Mouse (Mus musculus): Measurements from ENCODE around the gene Nme1. TPM values are rescaled to one million over a fixed set of nuclear protein-coding genes. Genes with fewer than 3 reads are reported as not detected.
"Not testable (repeated sequence)": the region's sequence is repeated elsewhere in the genome, so short reads cannot be mapped to it uniquely, and the experiment has no call there.

Nme1 gene
- total and polyA plus RNA-seq, 2 experiments from 2014 or later: 46.2 to 383 TPM

GRCm38 (mm10) chr11:93929106-93929505 is 39.2 kb downstream of the Nme1 start:
- Histone ChIP-seq H3K27ac (ENCODE audit: low read depth, low read length) (no peak overlapping the region), H3K4me3 (ENCODE audit: low read depth, low read length) (no peak overlapping the region), H3K9ac (replicated peaks; ENCODE audit: low read length, poor library complexity, severe bottlenecking) (no peak overlapping the region), H3K9me3 (ENCODE audit: low read length) (no peaks in the 10 kb centered on the region), H3K27me3 (ENCODE audit: insufficient read depth, low read length) (no peaks in the 10 kb centered on the region), H3K4me1 (ENCODE audit: insufficient read depth, low read length) (no peaks in the 10 kb centered on the region), H3K4me2 (ENCODE audit: low read depth, low read length, poor library complexity, severe bottlenecking) (no peak overlapping the region), H3K36me3 (ENCODE audit: insufficient read depth, low read length) (peaks cover 18% of the 10 kb centered on the region; the same call in 1 of the 2 replicates)
- ATAC-seq (ENCODE audit: low FRiP score): no peak
- DNase-seq (ENCODE audit: low spot score): no peak
- TF ChIP-seq CTCF (IDR thresholded peaks at IDR 0.05): peak; percentile 49

DNA sequence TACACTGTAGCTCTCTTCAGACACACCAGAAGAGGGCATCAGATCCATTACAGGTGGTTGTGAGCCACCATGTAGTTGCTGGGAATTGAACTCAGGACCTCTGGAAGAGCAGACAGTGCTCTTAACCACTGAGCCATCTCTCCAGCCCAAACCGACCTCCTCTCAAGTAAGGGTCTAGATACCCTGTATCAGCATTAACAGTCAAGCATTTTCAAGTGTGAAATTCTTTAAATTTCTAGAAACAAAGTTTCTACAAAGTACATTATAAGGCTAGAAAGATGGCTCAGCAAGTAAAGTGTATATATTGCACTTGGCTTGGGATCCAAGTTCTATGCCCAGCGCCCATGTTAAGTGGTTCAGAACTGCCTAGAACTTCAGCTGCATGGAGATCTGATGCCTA is 53.3 kb downstream of the Nme1 start:
- H3K4me2 ChIP-seq (ENCODE audit: low read depth, low read length, poor library complexity, severe bottlenecking); H3K4me3 ChIP-seq (ENCODE audit: low read depth, low read length); H3K27ac ChIP-seq (ENCODE audit: low read depth, low read length); ATAC-seq (ENCODE audit: low FRiP score); DNase-seq (ENCODE audit: low spot score); H3K4me1 ChIP-seq (ENCODE audit: insufficient read depth, low read length); H3K9ac ChIP-seq (replicated peaks; ENCODE audit: low read length, poor library complexity, severe bottlenecking); H3K27me3 ChIP-seq (ENCODE audit: insufficient read depth, low read length); H3K9me3 ChIP-seq (ENCODE audit: low read length): not testable (repeated sequence)
- peaks cover 33% of the 10 kb centered on the region for H3K36me3 ChIP-seq (ENCODE audit: insufficient read depth, low read length)
- 98% methylated on average over 2 of the region's 2 CpGs for WGBS

DNA sequence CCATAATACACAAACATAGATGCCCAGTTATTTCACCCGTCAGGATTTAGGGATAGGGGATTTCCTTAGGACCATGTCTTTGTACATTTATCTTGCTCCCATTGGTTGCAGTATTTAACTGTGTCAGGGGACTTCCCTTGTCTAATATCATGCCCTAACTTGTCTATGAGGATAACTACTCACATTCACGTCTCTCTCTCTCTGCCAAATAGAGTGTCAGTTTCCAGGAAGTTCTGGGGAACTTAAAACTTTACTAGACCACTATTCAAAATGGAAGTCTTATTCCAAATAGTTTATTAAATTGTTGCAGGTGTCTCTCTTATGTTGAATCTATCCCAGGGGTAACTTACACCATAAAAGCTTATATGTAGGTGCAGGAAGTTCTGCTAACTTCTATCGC is 56.7 kb downstream of the Nme1 start:
- H3K4me2 ChIP-seq (ENCODE audit: low read depth, low read length, poor library complexity, severe bottlenecking): no peak overlapping the region
- ATAC-seq (ENCODE audit: low FRiP score): no peak
- 93% methylated on average over 3 of the region's 3 CpGs for WGBS
- no peak overlapping the region for H3K9ac ChIP-seq (replicated peaks; ENCODE audit: low read length, poor library complexity, severe bottlenecking)
- H3K27ac ChIP-seq (ENCODE audit: low read depth, low read length): no peak overlapping the region
- H3K4me1 ChIP-seq (ENCODE audit: insufficient read depth, low read length): no peaks in the 10 kb centered on the region
- H3K4me3 ChIP-seq (ENCODE audit: low read depth, low read length): no peak overlapping the region
- H3K9me3 ChIP-seq (ENCODE audit: low read length): no peaks in the 10 kb centered on the region
- no peak for DNase-seq (ENCODE audit: low spot score)
- no peak for TF ChIP-seq CTCF (IDR thresholded peaks at IDR 0.05)
- H3K27me3 ChIP-seq (ENCODE audit: insufficient read depth, low read length): no peaks in the 10 kb centered on the region
- H3K36me3 ChIP-seq (ENCODE audit: insufficient read depth, low read length): peaks cover 23% of the 10 kb centered on the region

DNA sequence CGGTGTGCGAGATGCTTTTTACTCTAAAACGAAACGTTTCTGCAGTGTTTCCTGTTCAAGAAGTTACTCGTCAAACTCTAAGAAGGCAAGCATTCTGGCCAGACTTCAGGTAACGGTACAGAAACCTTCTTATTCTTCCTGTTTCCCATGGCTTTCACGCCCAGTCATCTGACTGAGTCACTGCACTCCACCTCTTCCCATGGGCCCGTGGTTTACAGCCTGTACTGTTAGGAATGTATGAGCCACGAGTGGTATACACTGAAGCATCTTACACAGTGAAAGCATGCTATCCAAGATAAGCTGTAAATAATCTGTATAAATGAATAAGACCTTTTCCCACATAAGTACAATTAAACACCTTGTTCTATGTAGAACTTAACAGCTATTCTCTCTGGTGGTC is 59.5 kb downstream of the Nme1 start:
- ATAC-seq (ENCODE audit: low FRiP score) (no peak), DNase-seq (ENCODE audit: low spot score) (no peak)
- H3K4me1 ChIP-seq (ENCODE audit: insufficient read depth, low read length): no peaks in the 10 kb centered on the region
- WGBS: 95% methylated on average over 9 of the region's 9 CpGs
- no peak overlapping the region for H3K9ac ChIP-seq (replicated peaks; ENCODE audit: low read length, poor library complexity, severe bottlenecking)
- H3K4me2 ChIP-seq (ENCODE audit: low read depth, low read length, poor library complexity, severe bottlenecking): no peak overlapping the region
- H3K9me3 ChIP-seq (ENCODE audit: low read length): no peaks in the 10 kb centered on the region
- H3K4me3 ChIP-seq (ENCODE audit: low read depth, low read length): no peak overlapping the region
- no peak overlapping the region for H3K27ac ChIP-seq (ENCODE audit: low read depth, low read length)
- H3K36me3 ChIP-seq (ENCODE audit: insufficient read depth, low read length): peaks cover 21% of the 10 kb centered on the region
- no peaks in the 10 kb centered on the region for H3K27me3 ChIP-seq (ENCODE audit: insufficient read depth, low read length)
- no peak for TF ChIP-seq CTCF (IDR thresholded peaks at IDR 0.05)

DNA sequence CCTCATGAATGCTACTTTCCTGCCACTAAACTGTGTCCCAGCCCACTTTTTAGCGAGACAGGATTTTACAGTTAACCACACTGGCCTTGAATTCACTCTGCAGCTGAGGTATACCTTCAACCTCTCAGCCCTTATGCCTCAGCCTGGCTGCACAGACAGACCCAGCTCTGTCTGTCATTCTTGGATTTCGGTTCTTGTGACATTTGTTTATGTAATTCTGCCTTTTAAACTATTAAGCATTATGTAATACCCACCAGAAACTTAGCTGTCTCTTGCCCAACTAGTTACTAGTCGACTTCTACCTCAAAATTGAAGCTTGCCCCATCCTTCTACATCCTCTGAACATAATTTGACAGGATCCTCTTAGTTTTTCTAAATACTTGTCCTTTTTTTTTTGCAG is 60.5 kb downstream of the Nme1 start:
- Histone ChIP-seq H3K4me2 (ENCODE audit: low read depth, low read length, poor library complexity, severe bottlenecking) (no peak overlapping the region), H3K4me3 (ENCODE audit: low read depth, low read length) (no peak overlapping the region), H3K27ac (ENCODE audit: low read depth, low read length) (no peak overlapping the region), H3K36me3 (ENCODE audit: insufficient read depth, low read length) (peaks cover 17% of the 10 kb centered on the region), H3K9me3 (ENCODE audit: low read length) (no peaks in the 10 kb centered on the region), H3K9ac (replicated peaks; ENCODE audit: low read length, poor library complexity, severe bottlenecking) (no peak overlapping the region), H3K4me1 (ENCODE audit: insufficient read depth, low read length) (no peaks in the 10 kb centered on the region), H3K27me3 (ENCODE audit: insufficient read depth, low read length) (no peaks in the 10 kb centered on the region)
- ATAC-seq (ENCODE audit: low FRiP score) (no peak), DNase-seq (ENCODE audit: low spot score) (no peak)
- 92% methylated on average over 3 of the region's 3 CpGs for WGBS
- TF ChIP-seq CTCF (IDR thresholded peaks at IDR 0.05): no peak

Other genes starting within 250 kb of the Nme1 start
- 35.3 and 37.1 TPM in 2 replicates for gene Utp18, start 82.8 kb downstream of the Nme1 start, total RNA-seq (2014; rRNA removed)
- 22.3 and 25.9 TPM in 2 replicates for gene Utp18, start 82.8 kb downstream of the Nme1 start, polyA plus RNA-seq (2015; fragmentation: Nextera tagmentation; extraction: Ambion mirVana)
- 10.5 and 20.1 TPM in 2 replicates for gene Mbtd1, start 82.7 kb downstream of the Nme1 start, total RNA-seq (2014; rRNA removed)
- 8.0 and 11.6 TPM in 2 replicates for gene Mbtd1, start 82.7 kb downstream of the Nme1 start, polyA plus RNA-seq (2015; fragmentation: Nextera tagmentation; extraction: Ambion mirVana)
- gene Nme2, start 12.3 kb downstream of the Nme1 start, total RNA-seq (2014; rRNA removed): 237 and 286 TPM in 2 replicates
- 139 and 145 TPM in 2 replicates for gene Nme2, start 12.3 kb downstream of the Nme1 start, polyA plus RNA-seq (2015; fragmentation: Nextera tagmentation; extraction: Ambion mirVana)
- gene Gm20390, start 228 bp downstream of the Nme1 start, total RNA-seq (2014; rRNA removed): 61.1 and 113 TPM in 2 replicates
- 370 and 379 TPM in 2 replicates for gene Gm20390, start 228 bp downstream of the Nme1 start, polyA plus RNA-seq (2015; fragmentation: Nextera tagmentation; extraction: Ambion mirVana)
- gene Spag9, start 27.6 kb upstream of the Nme1 start, total RNA-seq (2014; rRNA removed): 131 and 161 TPM in 2 replicates
- gene Spag9, start 27.6 kb upstream of the Nme1 start, polyA plus RNA-seq (2015; fragmentation: Nextera tagmentation; extraction: Ambion mirVana): 66.8 and 80.7 TPM in 2 replicates
- gene Tob1, start 242.9 kb upstream of the Nme1 start, total RNA-seq (2014; rRNA removed): 15.6 and 20.4 TPM in 2 replicates
- 25.5 and 27.9 TPM in 2 replicates for gene Tob1, start 242.9 kb upstream of the Nme1 start, polyA plus RNA-seq (2015; fragmentation: Nextera tagmentation; extraction: Ambion mirVana)

All from midbrain, postnatal 0 days (tissue).